Mouse (Mus musculus): ENCODE results near the gene Tmem35b. TPM values are rescaled to one million over a fixed set of nuclear protein-coding genes. Genes with fewer than 3 reads are reported as not detected.
A peak's percentile ranks its signal among the peaks of the same experiment; 100 is the strongest.

Gene Tmem35b
- total RNA-seq, 2 experiments from 2014 or later = 5.5 to 5.8 TPM

- TF ChIP-seq CTCF (conservative IDR thresholded peaks at IDR 0.05) = no peak
- H3K27ac ChIP-seq = no peak overlapping the region
- no peak overlapping the region for H3K4me3 ChIP-seq
- DNase-seq (ENCODE audit: low spot score in 2 of 2) = no peak
Measured at GRCm38 (mm10) chr4:127137591-127137990, 14.1 kb downstream of the Tmem35b start.

- no peak for DNase-seq (ENCODE audit: low spot score in 2 of 2)
- TF ChIP-seq CTCF (conservative IDR thresholded peaks at IDR 0.05) = no peak
- Histone ChIP-seq H3K4me3 (no peak overlapping the region), H3K27ac (no peak overlapping the region)
Measured at GRCm38 (mm10) chr4:127138486-127138885, 15.0 kb downstream of the Tmem35b start.

- no peak overlapping the region for H3K27ac ChIP-seq
Measured at GRCm38 (mm10) chr4:127150031-127150430, 26.5 kb downstream of the Tmem35b start.

GRCm38 (mm10) chr4:127153345-127153744 lies 29.9 kb downstream of the Tmem35b start:
- no peak for TF ChIP-seq CTCF (conservative IDR thresholded peaks at IDR 0.05)
- H3K4me3 ChIP-seq = no peak overlapping the region
- no peak for DNase-seq (ENCODE audit: low spot score in 2 of 2)
- H3K27ac ChIP-seq = 0 out of 2 replicates have a peak overlapping the region, but pooled peaks have one; percentile 32

More at GRCm38 (mm10) chr4:127150031-127150430, 26.5 kb downstream of the Tmem35b start:
- no peak overlapping the region for H3K4me3 ChIP-seq
- no peak for TF ChIP-seq CTCF (conservative IDR thresholded peaks at IDR 0.05)
- no peak for DNase-seq (ENCODE audit: low spot score in 2 of 2)

- peak; percentile 58 for TF ChIP-seq CTCF (conservative IDR thresholded peaks at IDR 0.05)
- no peak overlapping the region for H3K4me3 ChIP-seq
- H3K27ac ChIP-seq = no peak overlapping the region
- DNase-seq (ENCODE audit: low spot score in 2 of 2) = no peak
Measured at GRCm38 (mm10) chr4:127155757-127156156, 32.3 kb downstream of the Tmem35b start.

- DNase-seq (ENCODE audit: low spot score in 2 of 2) = no peak
- TF ChIP-seq CTCF (conservative IDR thresholded peaks at IDR 0.05) = no peak
- Histone ChIP-seq H3K27ac (no peak overlapping the region), H3K4me3 (no peak overlapping the region)
Measured at GRCm38 (mm10) chr4:127157746-127158145, 34.3 kb downstream of the Tmem35b start.

GRCm38 (mm10) chr4:127163926-127164325 lies 40.4 kb downstream of the Tmem35b start:
- TF ChIP-seq CTCF (conservative IDR thresholded peaks at IDR 0.05) = no peak
- no peak overlapping the region for H3K4me3 ChIP-seq
- no peak overlapping the region for H3K27ac ChIP-seq
- no peak for DNase-seq (ENCODE audit: low spot score in 2 of 2)

- DNase-seq (ENCODE audit: low spot score in 2 of 2) = no peak
- H3K4me3 ChIP-seq = no peak overlapping the region
- no peak overlapping the region for H3K27ac ChIP-seq
- TF ChIP-seq CTCF (conservative IDR thresholded peaks at IDR 0.05) = no peak
Measured at GRCm38 (mm10) chr4:127167096-127167495, 43.6 kb downstream of the Tmem35b start.

GRCm38 (mm10) chr4:127167731-127168130 lies 44.2 kb downstream of the Tmem35b start:
- no peak for TF ChIP-seq CTCF (conservative IDR thresholded peaks at IDR 0.05)
- DNase-seq (ENCODE audit: low spot score in 2 of 2) = no peak
- H3K27ac ChIP-seq = peak overlapping the region; percentile 96; the same call in 1 of the 2 replicates
- H3K4me3 ChIP-seq = peak overlapping the region; percentile 81

- Histone ChIP-seq H3K4me3 (peak overlapping the region; percentile 81), H3K27ac (peak overlapping the region; percentile 96)
- peak; percentile 36 for TF ChIP-seq CTCF (conservative IDR thresholded peaks at IDR 0.05)
- DNase-seq (ENCODE audit: low spot score in 2 of 2) = peak in 1 of 2 experiments; percentile 63
Measured at GRCm38 (mm10) chr4:127168211-127168913, 44.9 kb downstream of the Tmem35b start.

- no peak for DNase-seq (ENCODE audit: low spot score in 2 of 2)
- no peak for TF ChIP-seq CTCF (conservative IDR thresholded peaks at IDR 0.05)
- peak within 1 kb of the TSS; percentile 96 for H3K27ac ChIP-seq
Measured at GRCm38 (mm10) chr4:127168914-127169345, 45.4 kb downstream of the Tmem35b start, which contains the start of gene Dlgap3. TSS of gene Dlgap3 (plus strand) at chr4:127169204.

GRCm38 (mm10) chr4:127169346-127170221 lies 46.1 kb downstream of the Tmem35b start:
- no peak; the same call in 1 of the 2 replicates for TF ChIP-seq CTCF (conservative IDR thresholded peaks at IDR 0.05)
- peak overlapping the region; percentile 96 for H3K27ac ChIP-seq
- peak overlapping the region; percentile 81 for H3K4me3 ChIP-seq
- DNase-seq (ENCODE audit: low spot score in 2 of 2) = no peak

More at GRCm38 (mm10) chr4:127168914-127169345, 45.4 kb downstream of the Tmem35b start, which contains the start of gene Dlgap3:
- H3K4me3 ChIP-seq = peak within 1 kb of the TSS; percentile 81

- DNase-seq (ENCODE audit: low spot score in 2 of 2) = no peak
- TF ChIP-seq CTCF (conservative IDR thresholded peaks at IDR 0.05) = no peak
- Histone ChIP-seq H3K27ac (peak overlapping the region; percentile 96), H3K4me3 (peak overlapping the region; percentile 81)
Measured at GRCm38 (mm10) chr4:127170866-127171265, 47.4 kb downstream of the Tmem35b start.
